Mouse (Mus musculus) liver, adult 2 months (tissue): Measurements from ENCODE around the gene Prkar2a.

Experiments used
- CTCF ChIP-seq: fragments of 200-500 bp; IDR thresholded peaks from 2 replicates; pipeline ENCODE4 v1.5.1; 2011; ENCODE audit warnings: low read depth, low read length, control low read depth
- POLR2A ChIP-seq: fragments of 200-500 bp; IDR thresholded peaks from 2 replicates; pipeline ENCODE4 v1.6.1; 2011; ENCODE audit warnings: low read length, control low read depth; ENCODE audit not compliant: insufficient read depth; ENCODE audit errors: extremely low read depth

DNA sequence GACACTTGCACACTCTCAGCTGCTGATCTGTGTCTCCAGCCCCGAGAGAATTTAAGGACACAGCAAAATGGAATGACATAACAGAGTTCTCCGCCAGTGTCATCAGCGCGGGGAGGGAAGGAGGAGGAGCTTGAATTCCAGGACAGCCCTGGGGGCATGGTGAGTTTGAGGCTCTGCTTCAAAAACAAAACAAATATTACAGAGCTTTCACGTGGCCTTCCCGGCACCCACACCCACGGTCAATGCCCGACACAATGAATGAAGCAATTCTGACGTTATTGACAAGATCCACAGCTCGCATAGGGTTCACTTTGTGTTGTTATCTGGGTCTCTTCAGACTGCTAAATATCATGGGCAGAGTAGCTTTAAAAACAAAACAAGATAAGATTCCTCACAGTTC, 75.9 kb downstream of the Prkar2a start:
- no peak for TF ChIP-seq CTCF
- TF ChIP-seq POLR2A, result no peak
